Mouse (Mus musculus) heart, postnatal 0 days (tissue): Measurements from ENCODE around the gene Tmem52b.

Experiments
- CTCF ChIP-seq: IDR thresholded peaks from 2 replicates; pipeline ENCODE4 v1.5.1; 2016; ENCODE audit warnings: antibody characterized with exemption, control low read depth, low read depth
- EP300 ChIP-seq: IDR thresholded peaks from 2 replicates; pipeline ENCODE4 v1.6.1; 2016; ENCODE audit warnings: antibody characterized with exemption, low read depth

- TF ChIP-seq CTCF (peak; percentile 97), EP300 (no peak)
Measured at GRCm38 (mm10) chr6:129558946-129559640, 46.7 kb downstream of the Tmem52b start.
